ENCODE assay signal across 10 mouse cellular contexts in genomic region chr9:115881137-115881536, GRCm38 (mm10). TPM values are rescaled to one million over a fixed set of nuclear protein-coding genes. Genes with fewer than 3 reads are reported as not detected.
DNase-seq lines count a peak whose midpoint lies in the region; ATAC-seq and TF ChIP-seq lines count a peak whose summit lies in the region.
"Had no signal": no experiment of that assay in that cellular context is flagged by ENCODE, and none has a peak within 500 bp of the region (broad histone marks: within the 10 kb centered on the region; RNA-seq: fewer than 3 reads in every experiment).

No protein-coding gene starts in this region.

- no peak overlapping the region for H3K9ac ChIP-seq in kidney, embryonic 16.5 days (replicated peaks; ENCODE audit: low read length)
- H3K9ac ChIP-seq in lung, embryonic 14.5 days = no peak overlapping the region
- no peak overlapping the region for H3K9ac ChIP-seq in neural tube, embryonic 15.5 days (replicated peaks)
- H3K9ac ChIP-seq: liver, embryonic 13.5 days had no signal

- no peaks in the 10 kb centered on the region for H3K4me1 ChIP-seq in kidney, embryonic 16.5 days (ENCODE audit: insufficient read depth, low read length)
- H3K4me1 ChIP-seq in lung, embryonic 14.5 days (ENCODE audit: insufficient read depth) = no peaks in the 10 kb centered on the region
- H3K4me1 ChIP-seq in neural tube, embryonic 15.5 days = no peaks in the 10 kb centered on the region
- H3K4me1 ChIP-seq: liver, embryonic 13.5 days had no signal

- H3K9me3 ChIP-seq in kidney, embryonic 16.5 days (ENCODE audit: low read length) = peaks cover 3% of the 10 kb centered on the region; the same call in 1 of the 2 replicates
- no peaks in the 10 kb centered on the region for H3K9me3 ChIP-seq in lung, embryonic 14.5 days (ENCODE audit: low read depth, low read length)
- H3K9me3 ChIP-seq in neural tube, embryonic 15.5 days (replicated peaks) = no peaks in the 10 kb centered on the region
- H3K9me3 ChIP-seq: liver, embryonic 13.5 days had no signal

- H3K27me3 ChIP-seq in kidney, embryonic 16.5 days (ENCODE audit: insufficient read depth, low read length) = no peaks in the 10 kb centered on the region
- no peaks in the 10 kb centered on the region for H3K27me3 ChIP-seq in lung, embryonic 14.5 days (ENCODE audit: insufficient read depth, low read length)
- H3K27me3 ChIP-seq in neural tube, embryonic 15.5 days (replicated peaks) = no peaks in the 10 kb centered on the region
- H3K27me3 ChIP-seq: liver, embryonic 13.5 days had no signal

- H3K4me3 ChIP-seq in kidney, embryonic 16.5 days (ENCODE audit: low read length) = no peak overlapping the region
- H3K4me3 ChIP-seq in lung, embryonic 14.5 days (ENCODE audit: low read depth, low read length) = no peak overlapping the region
- no peak overlapping the region for H3K4me3 ChIP-seq in neural tube, embryonic 15.5 days (replicated peaks)
- H3K4me3 ChIP-seq: liver, embryonic 13.5 days had no signal

- no peak overlapping the region for H3K27ac ChIP-seq in kidney, embryonic 16.5 days (ENCODE audit: low read length)
- H3K27ac ChIP-seq in lung, embryonic 14.5 days (ENCODE audit: low read depth) = no peak overlapping the region
- H3K27ac ChIP-seq in neural tube, embryonic 15.5 days (replicated peaks) = no peak overlapping the region
- H3K27ac ChIP-seq: liver, embryonic 13.5 days had no signal

- TF ChIP-seq CTCF in lung, embryonic 14.5 days (IDR thresholded peaks at IDR 0.05; ENCODE audit: low read depth) = peak; percentile 40

- no peaks in the 10 kb centered on the region for H3K36me3 ChIP-seq in kidney, embryonic 16.5 days (ENCODE audit: insufficient read depth, low read length)
- no peaks in the 10 kb centered on the region for H3K36me3 ChIP-seq in lung, embryonic 14.5 days (ENCODE audit: insufficient read depth)
- H3K36me3 ChIP-seq in neural tube, embryonic 15.5 days = no peaks in the 10 kb centered on the region
- H3K36me3 ChIP-seq: liver, embryonic 13.5 days had no signal

- H3K4me2 ChIP-seq in kidney, embryonic 16.5 days (replicated peaks; ENCODE audit: low read depth, low read length) = no peak overlapping the region
- H3K4me2 ChIP-seq in lung, embryonic 14.5 days = no peak overlapping the region
- H3K4me2 ChIP-seq in neural tube, embryonic 15.5 days = no peak overlapping the region
- H3K4me2 ChIP-seq: liver, embryonic 13.5 days had no signal

- 85% methylated on average over 3 of the region's 3 CpGs for WGBS in kidney, embryonic 16.5 days
- WGBS in lung, embryonic 14.5 days = 88% methylated on average over 3 of the region's 3 CpGs
- 94% methylated on average over 3 of the region's 3 CpGs for WGBS in neural tube, embryonic 15.5 days

- ATAC-seq in kidney, embryonic 16.5 days (ENCODE audit: low FRiP score, low TSS enrichment) = no peak
- ATAC-seq in lung, embryonic 14.5 days (ENCODE audit: insufficient read depth) = no peak
- ATAC-seq in neural tube, embryonic 15.5 days (ENCODE audit: low FRiP score) = no peak

- DNase-seq in kidney, adult 18-20 months = peak; percentile 14
- DNase-seq in CD4-positive helper T cell, adult 2 months (ENCODE audit: low read depth, low spot score) = peak; percentile 22
- DNase-seq in ZHBTc4 (ENCODE audit: low read depth, low spot score) = peak; percentile 23
- no peak for DNase-seq in lung, embryonic 14.5 days
- DNase-seq in urinary bladder, postnatal 10 days (ENCODE audit: low spot score) = no peak
- no peak for DNase-seq in frontal cortex, postnatal 25 days (ENCODE audit: low spot score in 2 of 2)
- DNase-seq: liver, embryonic 13.5 days had no signal

RNA-seq across cellular contexts. Expression of gene Gadl1, which starts 28.1 kb away (rescaled TPM):
- polyA plus RNA-seq in kidney, embryonic 16.5 days (2015; fragmentation: Nextera tagmentation; extraction: Ambion mirVana) = 0.49 and 0.96 TPM in 2 replicates
- 0.45 and 0.54 TPM in 2 replicates for polyA plus RNA-seq in lung, embryonic 14.5 days (2014; fragmentation: Nextera tagmentation; extraction: Ambion mirVana)
- polyA plus RNA-seq in neural tube, embryonic 15.5 days (2015; fragmentation: Nextera tagmentation; extraction: Ambion mirVana) = 0.37 and 0.46 TPM in 2 replicates
- polyA plus RNA-seq: gonadal fat pad, adult 2 months had no signal

Comparison
In these comparisons a context has a peak if more than half of its experiments do, and no peak if none do; other contexts are left out.
1. DNase-seq: peak in kidney, adult 18-20 months (single experiment), CD4-positive helper T cell, adult 2 months (single experiment) and ZHBTc4 (single experiment); none in lung, embryonic 14.5 days (single experiment), urinary bladder, postnatal 10 days (single experiment) and frontal cortex, postnatal 25 days (0 of 2).